Mouse (Mus musculus): ENCODE results near the gene Atp6v0e2.

Atp6v0e2 gene

GRCm38 (mm10) chr6:48540721-48541120, 3.3 kb downstream of the Atp6v0e2 start:
- DNase-seq: no peak

- DNase-seq: peak in 1 of 2 experiments; percentile 45
Observed at GRCm38 (mm10) chr6:48541560-48542450, 4.4 kb downstream of the Atp6v0e2 start.

- DNase-seq: no peak
Observed at GRCm38 (mm10) chr6:48542631-48543030, 5.2 kb downstream of the Atp6v0e2 start.

- no peak for DNase-seq
Observed at GRCm38 (mm10) chr6:48545251-48545650, 7.8 kb downstream of the Atp6v0e2 start.

GRCm38 (mm10) chr6:48546271-48546670, 8.9 kb downstream of the Atp6v0e2 start:
- DNase-seq: peak; percentile 50 to 77

GRCm38 (mm10) chr6:48546858-48547257, 9.4 kb downstream of the Atp6v0e2 start:
- DNase-seq: no peak

- no peak for DNase-seq
Observed at GRCm38 (mm10) chr6:48548314-48548713, 10.9 kb downstream of the Atp6v0e2 start.

GRCm38 (mm10) chr6:48552918-48553317, 15.5 kb downstream of the Atp6v0e2 start:
- no peak for DNase-seq

GRCm38 (mm10) chr6:48553819-48554218, 16.4 kb downstream of the Atp6v0e2 start:
- DNase-seq: peak in 1 of 2 experiments; percentile 46

GRCm38 (mm10) chr6:48554280-48555103, 17.1 kb downstream of the Atp6v0e2 start, which contains the start of gene Lrrc61:
Gene Lrrc61, plus strand, starts transcription at chr6:48554796.
- DNase-seq: peak; percentile 99 to 100

- peak; percentile 69 to 75 for DNase-seq
Observed at GRCm38 (mm10) chr6:48555104-48555890, 17.9 kb downstream of the Atp6v0e2 start.

GRCm38 (mm10) chr6:48555956-48556355, 18.5 kb downstream of the Atp6v0e2 start:
- DNase-seq: no peak

GRCm38 (mm10) chr6:48565693-48566310, 28.4 kb downstream of the Atp6v0e2 start:
- DNase-seq: no peak

- DNase-seq: peak; percentile 68 to 79
Observed at GRCm38 (mm10) chr6:48566312-48566711, 28.9 kb downstream of the Atp6v0e2 start.

- peak; percentile 61 to 68 for DNase-seq
Observed at GRCm38 (mm10) chr6:48568036-48568984, 30.9 kb downstream of the Atp6v0e2 start.

GRCm38 (mm10) chr6:48569065-48569807, 31.8 kb downstream of the Atp6v0e2 start:
- peak in 1 of 2 experiments; percentile 34 for DNase-seq

GRCm38 (mm10) chr6:48572014-48572413, 34.6 kb downstream of the Atp6v0e2 start:
- no peak for DNase-seq

- no peak for DNase-seq
Observed at GRCm38 (mm10) chr6:48572572-48573061, 35.2 kb downstream of the Atp6v0e2 start, which contains the start of gene Rarres2. Gene Rarres2, minus strand, starts transcription at chr6:48572789.

GRCm38 (mm10) chr6:48573280-48573679, 35.9 kb downstream of the Atp6v0e2 start:
- no peak for DNase-seq

- no peak for DNase-seq
Observed at GRCm38 (mm10) chr6:48573981-48574380, 36.6 kb downstream of the Atp6v0e2 start.
